Mouse (Mus musculus) testis, adult 2 months (tissue): ENCODE measurements at regions not wholly inside any gene's neighbourhood (a gene's known extent, or its start where the extent isn't known, plus 50 kb on each side); places are given as distances from the start of the nearest gene placed in this dataset.
"Not testable (repeated sequence)": the region's sequence is repeated elsewhere in the genome, so short reads cannot be mapped to it uniquely, and the experiment has no call there.

Source experiments
- H3K27ac ChIP-seq: fragments of 200-500 bp; 2 replicates; pipeline ENCODE4 v1.5.1; 2012; ENCODE audit warnings: low read depth, low read length; ENCODE audit not compliant: control insufficient read depth, insufficient read depth
- H3K27me3 ChIP-seq: fragments of 200-500 bp; 2 replicates; pipeline ENCODE4 v1.6.1; 2012; ENCODE audit warnings: mild to moderate bottlenecking, low read length, moderate library complexity; ENCODE audit not compliant: control insufficient read depth, insufficient read depth
- H3K36me3 ChIP-seq: fragments of 200-500 bp; 2 replicates; pipeline ENCODE4 v1.6.1; 2012; ENCODE audit warnings: mild to moderate bottlenecking, low read length; ENCODE audit not compliant: control insufficient read depth, insufficient read depth
- H3K4me1 ChIP-seq: fragments of 200-500 bp; 2 replicates; pipeline ENCODE4 v1.6.1; 2012; ENCODE audit warnings: low read length; ENCODE audit not compliant: control insufficient read depth, insufficient read depth
- H3K4me3 ChIP-seq: fragments of 200-500 bp; 2 replicates; pipeline ENCODE4 v1.5.1; 2012; ENCODE audit warnings: low read depth, mild to moderate bottlenecking, low read length, moderate library complexity, mixed read lengths; ENCODE audit not compliant: control insufficient read depth
- CTCF ChIP-seq: fragments of 200-500 bp; IDR thresholded peaks from 2 replicates; pipeline ENCODE4 v1.5.1; 2012; ENCODE audit warnings: low read depth, mild to moderate bottlenecking, inconsistent platforms, low read length, moderate library complexity; ENCODE audit not compliant: control insufficient read depth, insufficient read depth, insufficient replicate concordance
- POLR2A ChIP-seq: fragments of 200-500 bp; IDR thresholded peaks from 2 replicates; pipeline ENCODE4 v1.6.1; 2012; ENCODE audit warnings: low read depth, mild to moderate bottlenecking, inconsistent platforms, low read length, moderate library complexity; ENCODE audit not compliant: control insufficient read depth

DNA sequence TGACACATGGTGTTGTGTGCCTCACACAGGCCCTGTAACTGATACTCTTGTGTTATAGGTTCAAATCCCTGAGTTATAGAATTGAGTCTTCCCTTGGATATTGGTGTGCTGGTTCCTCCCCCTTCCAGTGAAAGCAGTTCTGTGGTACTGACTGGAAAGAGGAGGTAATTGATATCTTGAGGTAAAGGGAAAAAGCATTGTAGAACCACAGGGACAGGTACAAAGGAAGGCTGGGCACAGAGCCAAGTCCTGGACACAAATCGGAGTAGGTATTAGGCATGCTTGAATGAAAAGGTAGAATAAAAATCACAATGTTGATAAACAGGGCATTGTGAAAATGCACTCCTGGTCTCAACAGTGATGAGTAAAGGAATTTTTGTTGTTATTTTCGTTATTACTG is 765.8 kb upstream of the 4930452B06Rik start:
- Histone ChIP-seq H3K27ac (no peak overlapping the region), H3K27me3 (no peaks in the 10 kb centered on the region), H3K4me1 (no peaks in the 10 kb centered on the region), H3K4me3 (no peak overlapping the region), H3K36me3 (no peaks in the 10 kb centered on the region)
- no peak for TF ChIP-seq POLR2A
- no peak for TF ChIP-seq CTCF

DNA sequence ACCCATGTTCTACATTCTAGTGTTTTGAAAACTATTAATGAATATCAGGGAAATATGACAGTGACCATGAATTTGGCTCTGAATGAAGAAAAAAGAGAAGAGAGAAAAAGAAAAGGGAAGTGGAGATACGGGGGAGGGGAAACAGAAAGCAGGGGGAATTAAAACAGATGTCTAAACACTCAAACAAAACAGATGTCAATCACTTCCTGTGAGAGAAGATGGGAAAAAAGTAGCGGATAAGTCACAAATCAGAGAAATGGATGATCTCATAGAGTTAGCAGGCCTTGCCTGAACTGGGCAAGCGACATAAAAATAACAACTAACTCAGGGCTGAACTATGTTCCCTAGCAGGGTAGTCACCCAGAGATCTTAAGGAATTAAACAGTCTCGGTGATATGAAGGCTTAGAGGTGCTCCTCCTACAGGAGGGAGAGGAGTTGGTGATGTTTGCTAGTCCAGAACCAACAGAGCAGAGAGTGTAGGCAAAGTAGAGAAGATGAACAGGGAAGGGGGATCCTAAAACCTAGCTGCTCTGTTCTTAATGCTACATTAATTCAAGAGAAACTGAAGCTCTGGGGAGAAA is 745.9 kb upstream of the 4930452B06Rik start:
- Histone ChIP-seq H3K27me3 (no peaks in the 10 kb centered on the region), H3K4me3 (no peak overlapping the region), H3K36me3 (no peaks in the 10 kb centered on the region), H3K4me1 (no peaks in the 10 kb centered on the region), H3K27ac (no peak overlapping the region)
- no peak for TF ChIP-seq POLR2A
- TF ChIP-seq CTCF, result no peak

DNA sequence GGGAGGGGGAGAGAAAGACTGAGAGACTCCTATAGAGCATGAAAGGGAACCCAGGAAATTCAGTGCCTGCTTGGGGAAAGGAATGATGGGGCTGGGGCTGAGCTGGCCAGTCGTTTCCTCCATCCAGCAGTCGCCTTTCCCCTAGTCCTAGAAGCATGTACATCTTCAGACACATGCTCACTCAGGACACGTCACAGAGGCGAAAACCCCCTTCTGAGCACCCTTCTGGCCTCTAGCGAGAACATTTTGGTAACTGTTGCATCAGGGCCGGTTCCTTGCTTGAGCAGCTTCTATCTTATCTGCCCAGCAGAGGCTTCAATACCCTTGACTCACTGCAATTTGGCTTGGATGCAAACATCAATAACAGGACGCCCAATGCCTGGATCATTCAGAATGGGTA is 737.6 kb upstream of the 4930452B06Rik start:
- Histone ChIP-seq H3K27me3 (no peaks in the 10 kb centered on the region), H3K4me1 (no peaks in the 10 kb centered on the region), H3K36me3 (no peaks in the 10 kb centered on the region), H3K4me3 (no peak overlapping the region), H3K27ac (no peak overlapping the region)
- TF ChIP-seq CTCF, result no peak
- no peak for TF ChIP-seq POLR2A

GRCm38 (mm10) chr14:9400861-9401260 is 734.8 kb upstream of the 4930452B06Rik start:
- H3K27me3 ChIP-seq, result no peaks in the 10 kb centered on the region
- H3K27ac ChIP-seq, result no peak overlapping the region
- no peak for TF ChIP-seq CTCF
- no peak for TF ChIP-seq POLR2A
- H3K4me3 ChIP-seq, result no peak overlapping the region
- H3K4me1 ChIP-seq, result no peaks in the 10 kb centered on the region
- no peaks in the 10 kb centered on the region for H3K36me3 ChIP-seq

GRCm38 (mm10) chr14:9393271-9393771 is 727.3 kb upstream of the 4930452B06Rik start:
- H3K27me3 ChIP-seq, result no peaks in the 10 kb centered on the region
- no peak overlapping the region; the same call in 1 of the 2 replicates for H3K4me3 ChIP-seq
- no peaks in the 10 kb centered on the region for H3K4me1 ChIP-seq
- no peaks in the 10 kb centered on the region for H3K36me3 ChIP-seq
- no peak overlapping the region for H3K27ac ChIP-seq
- peak; percentile 80; the same call in 1 of the 2 replicates for TF ChIP-seq CTCF
- no peak for TF ChIP-seq POLR2A

DNA sequence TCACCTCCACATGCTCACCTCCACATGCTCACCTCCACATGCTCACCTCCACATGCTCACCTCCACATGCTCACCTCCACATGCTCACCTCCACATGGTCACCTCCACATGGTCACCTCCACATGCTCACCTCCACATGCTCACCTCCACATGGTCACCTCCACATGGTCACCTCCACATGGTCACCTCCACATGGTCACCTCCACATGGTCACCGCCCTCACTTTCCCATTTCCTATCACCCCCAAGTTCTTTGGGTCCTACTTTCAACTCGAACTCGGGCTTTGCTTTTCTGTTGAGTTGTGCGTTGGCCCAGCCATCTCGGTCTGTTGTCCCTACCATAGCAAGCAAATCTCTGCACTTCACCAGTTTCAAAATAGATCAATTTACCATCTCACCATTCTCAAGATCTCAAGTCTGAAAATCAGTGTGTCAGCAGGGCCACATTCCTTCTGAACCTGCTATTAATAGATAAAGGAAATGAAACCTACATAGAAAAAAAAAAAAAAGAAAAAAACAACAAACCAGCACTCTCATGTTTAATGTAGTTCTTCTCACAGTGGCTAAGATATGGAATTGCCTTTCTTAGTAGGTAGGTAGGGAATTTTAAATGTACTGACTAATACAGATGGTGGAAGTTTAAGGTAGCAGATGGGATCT is 724.0 kb upstream of the 4930452B06Rik start:
- not testable (repeated sequence) for H3K27ac ChIP-seq, H3K4me3 ChIP-seq, H3K4me1 ChIP-seq, H3K27me3 ChIP-seq, H3K36me3 ChIP-seq

GRCm38 (mm10) chr14:9389180-9389579 is 723.1 kb upstream of the 4930452B06Rik start:
- H3K27ac ChIP-seq, result no peak overlapping the region
- TF ChIP-seq CTCF (no peak), POLR2A (no peak)
- H3K4me1 ChIP-seq, result no peaks in the 10 kb centered on the region
- H3K36me3 ChIP-seq, result no peaks in the 10 kb centered on the region
- no peaks in the 10 kb centered on the region for H3K27me3 ChIP-seq
- no peak overlapping the region for H3K4me3 ChIP-seq
